Mouse (Mus musculus) cortical plate, adult 2 months (tissue): ENCODE measurements around the gene Eml2.

Experiments used
- CTCF ChIP-seq: fragments of 200-500 bp; IDR thresholded peaks from 2 replicates; pipeline ENCODE4 v1.5.1; 2011; ENCODE audit warnings: mild to moderate bottlenecking, control low read depth, low read length; ENCODE audit not compliant: insufficient read depth; ENCODE audit errors: extremely low read depth
- POLR2A ChIP-seq: fragments of 200-500 bp; IDR thresholded peaks from 2 replicates; pipeline ENCODE4 v1.6.1; 2011; ENCODE audit warnings: mild to moderate bottlenecking, low read length, control low read depth; ENCODE audit not compliant: insufficient read depth; ENCODE audit errors: extremely low read depth

GRCm38 (mm10) chr7:19172874-19173273, 3.3 kb upstream of the Eml2 start:
- TF ChIP-seq CTCF: peak; percentile 54
- TF ChIP-seq POLR2A: no peak
